Mouse (Mus musculus) liver, adult 2 months (tissue): ENCODE measurements around the gene Schip1. TPM values are rescaled to one million over a fixed set of nuclear protein-coding genes. Genes with fewer than 3 reads are reported as not detected.
A peak's percentile ranks its signal among the peaks of the same experiment; 100 is the strongest.

ENCODE experiments used
- DNase-seq: peaks from one replicate; pipeline ENCODE4 v3.0.0-alpha.2; 2011; ENCODE audit warnings: low read depth, low spot score; ENCODE audit errors: extremely low read depth
- H3K27ac ChIP-seq: fragments of 200-500 bp; replicated peaks from 2 replicates; pipeline ENCODE4 v1.5.1; 2012; ENCODE audit warnings: low read depth, mild to moderate bottlenecking, control low read depth, inconsistent platforms, low read length; ENCODE audit not compliant: insufficient read depth
- H3K27me3 ChIP-seq: fragments of 200-500 bp; 2 replicates; pipeline ENCODE4 v1.6.1; 2012; ENCODE audit warnings: mild to moderate bottlenecking, moderate library complexity, low read length, inconsistent platforms; ENCODE audit not compliant: control insufficient read depth, insufficient read depth
- H3K36me3 ChIP-seq: fragments of 200-500 bp; 2 replicates; pipeline ENCODE4 v1.6.1; 2012; ENCODE audit warnings: low read length, inconsistent platforms; ENCODE audit not compliant: control insufficient read depth, insufficient read depth
- H3K4me1 ChIP-seq: fragments of 200-500 bp; 2 replicates; pipeline ENCODE4 v1.6.1; 2011; ENCODE audit warnings: low read length; ENCODE audit not compliant: control insufficient read depth, insufficient read depth
- H3K4me3 ChIP-seq: fragments of 200-500 bp; 2 replicates; pipeline ENCODE4 v1.5.1; 2011; ENCODE audit warnings: low read depth, mild to moderate bottlenecking, control low read depth, low read length, moderate library complexity; ENCODE audit not compliant: insufficient read depth
- H3K79me2 ChIP-seq: fragments of 200-500 bp; 2 replicates; pipeline ENCODE4 v1.6.1; 2012; ENCODE audit warnings: inconsistent platforms, mild to moderate bottlenecking, low read length, moderate library complexity; ENCODE audit not compliant: control insufficient read depth, insufficient read depth
- H3K9ac ChIP-seq: fragments of 200-500 bp; 2 replicates; pipeline ENCODE4 v1.6.1; 2012; ENCODE audit warnings: low read depth, mild to moderate bottlenecking, control low read depth, inconsistent platforms, low read length
- CTCF ChIP-seq: fragments of 200-500 bp; IDR thresholded peaks from 2 replicates; pipeline ENCODE4 v1.5.1; 2011; ENCODE audit warnings: low read depth, low read length, control low read depth
- POLR2A ChIP-seq: fragments of 200-500 bp; IDR thresholded peaks from 2 replicates; pipeline ENCODE4 v1.6.1; 2011; ENCODE audit warnings: low read length, control low read depth; ENCODE audit not compliant: insufficient read depth; ENCODE audit errors: extremely low read depth
- WGBS: fragments of 180-500 bp; shearing (Covaris S2); methylation state at CpG from one replicate; pipeline ENCODE4 v1.1.7; 2018; 5-methylcytosine and 5-hydroxymethylcytosine counted together
- polyA plus RNA-seq: library from polyadenylated mRNA; depleted of rRNA; stranded (reverse); fragments of >200 nt; gene quantifications from 2 replicates; pipeline ENCODE4 v1.2.3, GENCODE M21; 2012
- total RNA-seq: library from RNA; depleted of rRNA; stranded (reverse); fragments of >200 nt; gene quantifications from 2 replicates; pipeline ENCODE4 v1.2.3, GENCODE M21; 2014

Schip1 gene
- total and polyA plus RNA-seq, 2 experiments, result 0.48 to 1.6 TPM

GRCm38 (mm10) chr3:68511744-68512143 lies 447.1 kb downstream of the Schip1 start:
- 84% methylated on average over 4 of the region's 4 CpGs for WGBS

GRCm38 (mm10) chr3:68512327-68512726 lies 447.7 kb downstream of the Schip1 start:
- Histone ChIP-seq H3K9ac (no peak overlapping the region), H3K4me3 (no peak overlapping the region), H3K27me3 (no peaks in the 10 kb centered on the region), H3K27ac (no peak overlapping the region), H3K36me3 (no peaks in the 10 kb centered on the region), H3K4me1 (peaks cover 14% of the 10 kb centered on the region), H3K79me2 (no peaks in the 10 kb centered on the region)
- 92% methylated on average over 11 of the region's 11 CpGs for WGBS
- DNase-seq, result no peak
- TF ChIP-seq CTCF, result no peak
- TF ChIP-seq POLR2A, result no peak

More at GRCm38 (mm10) chr3:68511744-68512143, 447.1 kb downstream of the Schip1 start:
- H3K9ac ChIP-seq, result no peak overlapping the region
- DNase-seq, result no peak
- H3K36me3 ChIP-seq, result no peaks in the 10 kb centered on the region
- H3K27me3 ChIP-seq, result no peaks in the 10 kb centered on the region
- H3K79me2 ChIP-seq, result no peaks in the 10 kb centered on the region
- H3K4me1 ChIP-seq, result peaks cover 14% of the 10 kb centered on the region
- TF ChIP-seq CTCF (no peak), POLR2A (no peak)
- no peak overlapping the region for H3K4me3 ChIP-seq
- H3K27ac ChIP-seq, result no peak overlapping the region

- no peaks in the 10 kb centered on the region for H3K79me2 ChIP-seq
These were observed 448.9 kb downstream of the Schip1 start for GRCm38 (mm10) chr3:68513340-68514119.

GRCm38 (mm10) chr3:68514120-68514497 lies 449.5 kb downstream of the Schip1 start:
- TF ChIP-seq POLR2A (no peak), CTCF (no peak)
- H3K27me3 ChIP-seq, result no peaks in the 10 kb centered on the region
- WGBS, result 69% methylated on average over 3 of the region's 3 CpGs
- H3K79me2 ChIP-seq, result no peaks in the 10 kb centered on the region
- H3K27ac ChIP-seq, result no peak overlapping the region
- no peak overlapping the region for H3K4me3 ChIP-seq
- peaks cover 11% of the 10 kb centered on the region for H3K4me1 ChIP-seq
- no peak for DNase-seq
- H3K9ac ChIP-seq, result no peak overlapping the region
- no peaks in the 10 kb centered on the region for H3K36me3 ChIP-seq

More at GRCm38 (mm10) chr3:68513340-68514119, 448.9 kb downstream of the Schip1 start:
- no peak for TF ChIP-seq CTCF
- H3K9ac ChIP-seq, result no peak overlapping the region
- H3K27ac ChIP-seq, result no peak overlapping the region
- no peaks in the 10 kb centered on the region for H3K36me3 ChIP-seq
- peaks cover 14% of the 10 kb centered on the region for H3K4me1 ChIP-seq
- peak; percentile 46 for DNase-seq
- no peak overlapping the region for H3K4me3 ChIP-seq
- H3K27me3 ChIP-seq, result no peaks in the 10 kb centered on the region
- 25% methylated on average over 7 of the region's 7 CpGs for WGBS

- no peak overlapping the region for H3K27ac ChIP-seq
- peaks cover 8% of the 10 kb centered on the region for H3K4me1 ChIP-seq
- no peak overlapping the region for H3K9ac ChIP-seq
- no peaks in the 10 kb centered on the region for H3K27me3 ChIP-seq
- H3K36me3 ChIP-seq, result no peaks in the 10 kb centered on the region
- H3K79me2 ChIP-seq, result no peaks in the 10 kb centered on the region
- TF ChIP-seq CTCF (no peak), POLR2A (no peak)
- H3K4me3 ChIP-seq, result no peak overlapping the region
- WGBS, result 34% methylated on average over 3 of the region's 3 CpGs
- DNase-seq, result peak; percentile 68
These were observed 450.1 kb downstream of the Schip1 start for GRCm38 (mm10) chr3:68514717-68515116.

- 86% methylated on average over 12 of the region's 12 CpGs for WGBS
These were observed 451.9 kb downstream of the Schip1 start for GRCm38 (mm10) chr3:68516393-68517081.

More at GRCm38 (mm10) chr3:68516393-68517081, 451.9 kb downstream of the Schip1 start:
- Histone ChIP-seq H3K9ac (no peak overlapping the region), H3K36me3 (no peaks in the 10 kb centered on the region), H3K79me2 (no peaks in the 10 kb centered on the region), H3K27ac (no peak overlapping the region), H3K27me3 (no peaks in the 10 kb centered on the region), H3K4me1 (peaks cover 8% of the 10 kb centered on the region), H3K4me3 (no peak overlapping the region)
- no peak for DNase-seq
- no peak for TF ChIP-seq CTCF
- no peak for TF ChIP-seq POLR2A
